Comparison of ENCODE assay signal across 28 mouse cellular contexts in the genomic region with DNA sequence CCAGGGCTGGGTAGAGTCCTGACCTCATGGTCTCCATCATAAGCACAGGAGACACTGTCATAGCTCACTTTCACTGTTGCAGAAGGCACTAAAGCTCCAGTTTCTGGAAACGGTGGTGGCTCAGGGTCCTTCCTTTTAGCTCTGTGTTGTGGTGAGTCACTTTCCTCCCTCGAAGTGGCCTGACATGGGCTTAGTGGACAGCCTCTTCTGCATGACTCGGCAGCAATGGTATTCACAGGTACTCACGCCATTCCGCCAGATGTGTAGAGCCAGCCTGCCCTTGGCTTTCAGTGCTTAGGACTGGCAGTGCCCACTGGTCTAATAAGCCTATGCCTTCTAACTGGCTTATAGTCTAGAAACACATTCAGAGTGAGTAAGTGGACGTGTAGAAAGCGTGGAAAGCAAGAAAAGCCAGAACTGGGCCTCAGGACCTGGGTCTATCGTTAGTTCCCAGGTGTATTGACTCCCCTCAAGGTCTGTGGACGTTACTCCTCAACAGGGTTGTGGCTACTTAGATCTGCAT. TPM values are rescaled to one million over a fixed set of nuclear protein-coding genes. Genes with fewer than 3 reads are reported as not detected.
DNase-seq lines count a peak whose midpoint lies in the region; ATAC-seq and TF ChIP-seq lines count a peak whose summit lies in the region.
"Had no signal": no experiment of that assay in that cellular context is flagged by ENCODE, and none has a peak within 500 bp of the region (broad histone marks: within the 10 kb centered on the region; RNA-seq: fewer than 3 reads in every experiment).

No protein-coding gene starts in this region.

- no peak overlapping the region for H3K9ac ChIP-seq in heart, postnatal 0 days (replicated peaks; ENCODE audit: low read depth, low read length)
- H3K9ac ChIP-seq: forebrain, embryonic 13.5 days; hindbrain, embryonic 14.5 days; kidney, embryonic 15.5 days; liver, embryonic 12.5 days; liver, postnatal 0 days; midbrain, embryonic 13.5 days; neural tube, embryonic 13.5 days had no signal

- TF ChIP-seq EP300 in heart, postnatal 0 days (IDR thresholded peaks at IDR 0.05; ENCODE audit: low read depth) = no peak

- TF ChIP-seq CTCF in heart, postnatal 0 days (IDR thresholded peaks at IDR 0.05; ENCODE audit: low read depth) = no peak; the same call in 1 of the 2 replicates
- no peak for TF ChIP-seq CTCF in bone marrow macrophage, adult 2 months (IDR thresholded peaks at IDR 0.05; ENCODE audit: low read depth, low read length)

- peaks cover 52% of the 10 kb centered on the region for H3K4me1 ChIP-seq in heart, embryonic 10.5 days
- peaks cover 45% of the 10 kb centered on the region for H3K4me1 ChIP-seq in heart, postnatal 0 days (ENCODE audit: control insufficient read depth, insufficient read depth)
- H3K4me1 ChIP-seq in bone marrow macrophage, adult 2 months (ENCODE audit: control insufficient read depth, insufficient read depth, low read length) = peaks cover 52% of the 10 kb centered on the region

- DNase-seq in heart, embryonic 10.5 days (ENCODE audit: low spot score) = no peak
- no peak for DNase-seq in heart, adult 18-20 months
- DNase-seq in heart, postnatal 0 days (ENCODE audit: low spot score) = no peak
- no peak for DNase-seq in heart, postnatal 36 days
- peak; percentile 54 for DNase-seq in 3134 (ENCODE audit: extremely low read depth, insufficient read length, low spot score)
- no peak for DNase-seq in testis, postnatal 14 days (ENCODE audit: low spot score)
- DNase-seq: cerebellum, adult 11 months; cerebellum, adult 9-10 months; cerebellum, postnatal 36 days; gastrocnemius, postnatal 10 days; heart, postnatal 14 days; kidney, postnatal 36 days; left cerebral cortex, postnatal 4 days; liver, postnatal 0 days; right cerebral cortex, postnatal 4 days; thymus, adult 2 months; thymus, postnatal 36 days had no signal

- no peak for TF ChIP-seq POLR2A in bone marrow macrophage, adult 2 months (IDR thresholded peaks at IDR 0.05; ENCODE audit: borderline replicate concordance, low read depth, low read length)

- H3K27ac ChIP-seq in heart, embryonic 10.5 days = peak overlapping the region; percentile 43
- peak overlapping the region; percentile 37 for H3K27ac ChIP-seq in heart, postnatal 0 days (ENCODE audit: low read depth)
- 0 out of 2 replicates have a peak overlapping the region, but pooled peaks have one; percentile 18 for H3K27ac ChIP-seq in bone marrow macrophage, adult 2 months (ENCODE audit: insufficient read depth, low read depth, low read length)
- H3K27ac ChIP-seq: forebrain, embryonic 13.5 days; hindbrain, embryonic 14.5 days; kidney, embryonic 15.5 days; liver, embryonic 12.5 days; midbrain, embryonic 13.5 days; neural tube, embryonic 13.5 days; stomach, postnatal 0 days had no signal

- H3K36me3 ChIP-seq in heart, embryonic 10.5 days = peaks cover 49% of the 10 kb centered on the region
- H3K36me3 ChIP-seq in heart, postnatal 0 days (replicated peaks; ENCODE audit: control insufficient read depth, insufficient read depth, low read length) = peaks cover 39% of the 10 kb centered on the region

- H3K27me3 ChIP-seq in heart, embryonic 10.5 days (ENCODE audit: insufficient read depth, poor library complexity, severe bottlenecking) = no peaks in the 10 kb centered on the region
- H3K27me3 ChIP-seq in heart, postnatal 0 days (ENCODE audit: control insufficient read depth, insufficient read depth, low read length) = no peaks in the 10 kb centered on the region
- H3K27me3 ChIP-seq: CH12.LX; forebrain, embryonic 13.5 days; kidney, embryonic 15.5 days; liver, embryonic 12.5 days; midbrain, embryonic 13.5 days; neural tube, embryonic 13.5 days had no signal

- H3K4me2 ChIP-seq in heart, postnatal 0 days (ENCODE audit: low read depth, low read length) = no peak overlapping the region
- H3K4me2 ChIP-seq: forebrain, embryonic 13.5 days; hindbrain, embryonic 14.5 days; kidney, embryonic 15.5 days; liver, embryonic 12.5 days; midbrain, embryonic 13.5 days; neural tube, embryonic 13.5 days had no signal

- no peak overlapping the region for H3K4me3 ChIP-seq in heart, embryonic 10.5 days
- no peak overlapping the region for H3K4me3 ChIP-seq in heart, postnatal 0 days (ENCODE audit: low read depth, low read length)
- H3K4me3 ChIP-seq in bone marrow macrophage, adult 2 months (ENCODE audit: insufficient read depth, low read length) = no peak overlapping the region
- H3K4me3 ChIP-seq: forebrain, embryonic 13.5 days; kidney, embryonic 15.5 days; liver, embryonic 12.5 days; midbrain, embryonic 13.5 days; neural tube, embryonic 13.5 days had no signal

- ATAC-seq in heart, postnatal 0 days (ENCODE audit: insufficient read depth, low read depth) = no peak
- ATAC-seq: activated CD4-positive, CD25-positive, alpha-beta regulatory T cell, adult 4 months; forebrain, embryonic 13.5 days; intestine, postnatal 0 days; liver, embryonic 12.5 days; liver, postnatal 0 days; midbrain, embryonic 13.5 days had no signal

- H3K9me3 ChIP-seq in heart, embryonic 10.5 days = no peaks in the 10 kb centered on the region
- H3K9me3 ChIP-seq in heart, postnatal 0 days (replicated peaks; ENCODE audit: control insufficient read depth, low read length) = no peaks in the 10 kb centered on the region
- H3K9me3 ChIP-seq: forebrain, embryonic 13.5 days; kidney, embryonic 15.5 days; liver, embryonic 12.5 days; midbrain, embryonic 13.5 days; neural tube, embryonic 13.5 days had no signal

- 85% methylated on average over 9 of the region's 9 CpGs for WGBS in heart, embryonic 10.5 days
- WGBS in heart, postnatal 0 days = 78% methylated on average over 9 of the region's 9 CpGs

- intact Hi-C loops in heart, postnatal 36 days (cut with DNase I) = no loop called here

RNA-seq across cellular contexts. Expression of a gene that starts 32.0 kb away (rescaled TPM):
- 45.3 and 58.3 TPM in 2 replicates for polyA plus RNA-seq in heart, embryonic 10.5 days (2016; fragmentation: Nextera tagmentation; extraction: Ambion mirVana)
- total RNA-seq in heart, adult 18-20 months (2021) = 10 to 100 TPM; 16.4 to 19.8 TPM
- total RNA-seq in heart, postnatal 0 days (2014; rRNA removed; ENCODE audit: low replicate concordance) = 22.0 and 28.8 TPM in 2 replicates
- polyA plus RNA-seq in heart, postnatal 0 days (2015; fragmentation: Nextera tagmentation; extraction: Ambion mirVana) = 36.5 and 37.9 TPM in 2 replicates
- total RNA-seq in heart, postnatal 36 days (2021) = 10 to 100 TPM; 19.5 to 22.3 TPM
- polyA plus RNA-seq in bone marrow macrophage, adult 2 months (2012; ENCODE audit: insufficient read depth, insufficient read length, missing spikeins) = 84.4 and 94.5 TPM in 2 replicates

RNA-seq across cellular contexts. Expression of a gene that starts 46.6 kb away (rescaled TPM):
- 1.3 and 2.5 TPM in 2 replicates for polyA plus RNA-seq in heart, embryonic 10.5 days (2016; fragmentation: Nextera tagmentation; extraction: Ambion mirVana)
- under 1 TPM; 0.35 to 0.67 TPM for total RNA-seq in heart, adult 18-20 months (2021)
- total RNA-seq in heart, postnatal 0 days (2014; rRNA removed; ENCODE audit: low replicate concordance) = 1.2 and 1.9 TPM in 2 replicates
- 0.29 and 0.36 TPM in 2 replicates for polyA plus RNA-seq in heart, postnatal 0 days (2015; fragmentation: Nextera tagmentation; extraction: Ambion mirVana)
- under 1 TPM; 0.36 to 0.79 TPM for total RNA-seq in heart, postnatal 36 days (2021)
- not detected in 2 replicates for polyA plus RNA-seq in bone marrow macrophage, adult 2 months (2012; ENCODE audit: insufficient read depth, insufficient read length, missing spikeins)
